Mouse (Mus musculus) olfactory bulb, adult 2 months (tissue): ENCODE results near the gene Ccdc77.

Source experiments
- CTCF ChIP-seq: fragments of 200-500 bp; IDR thresholded peaks from 2 replicates; pipeline ENCODE4 v1.5.1; 2012; ENCODE audit warnings: low read depth, mild to moderate bottlenecking, low read length, moderate library complexity; ENCODE audit not compliant: insufficient read depth
- POLR2A ChIP-seq: fragments of 200-500 bp; IDR thresholded peaks from 2 replicates; pipeline ENCODE4 v1.6.1; 2012; ENCODE audit warnings: mild to moderate bottlenecking, low read depth, low read length, moderate library complexity; ENCODE audit not compliant: insufficient read depth

GRCm38 (mm10) chr6:120309338-120309737, 54.8 kb downstream of the Ccdc77 start:
- no peak for TF ChIP-seq POLR2A
- TF ChIP-seq CTCF, result no peak
